Mouse (Mus musculus) adrenal gland, adult 2 months (tissue): ENCODE measurements around the gene Cfap206. TPM values are rescaled to one million over a fixed set of nuclear protein-coding genes. Genes with fewer than 3 reads are reported as not detected.
"Not testable (repeated sequence)": the region's sequence is repeated elsewhere in the genome, so short reads cannot be mapped to it uniquely, and the experiment has no call there.

Source experiments
- DNase-seq: peaks from one replicate; pipeline ENCODE4 v3.0.0; 2021
- long read RNA-seq: library from polyadenylated mRNA; stranded (forward); transcript quantifications from one replicate; pipeline ENCODE4 v2.0.0, GENCODE M21; 2021
- polyA plus RNA-seq: library from polyadenylated mRNA; depleted of rRNA; stranded (reverse); fragments of >200 nt; gene quantifications from 2 replicates; pipeline ENCODE4 v1.2.3, GENCODE M21; 2012; rRNA removed
- total RNA-seq, 2 experiments: library from RNA; stranded (reverse); gene quantifications; 2 replicates each; pipeline ENCODE4 v1.2.3; 2021

Cfap206 gene
- under 1 TPM; 0.26 to 0.73 TPM for total RNA-seq
- not detected in 2 replicates for polyA plus RNA-seq
- long read RNA-seq, partial matches to known transcripts, result 0 of 1 reads
- long read RNA-seq, other reads (novel, unspliced or antisense), result 1 of 1 reads

GRCm38 (mm10) chr4:34729851-34730341, at the start of gene Cfap206:
Gene Cfap206, minus strand, starts transcription at chr4:34730206.
- peak; percentile 88 for DNase-seq

DNA sequence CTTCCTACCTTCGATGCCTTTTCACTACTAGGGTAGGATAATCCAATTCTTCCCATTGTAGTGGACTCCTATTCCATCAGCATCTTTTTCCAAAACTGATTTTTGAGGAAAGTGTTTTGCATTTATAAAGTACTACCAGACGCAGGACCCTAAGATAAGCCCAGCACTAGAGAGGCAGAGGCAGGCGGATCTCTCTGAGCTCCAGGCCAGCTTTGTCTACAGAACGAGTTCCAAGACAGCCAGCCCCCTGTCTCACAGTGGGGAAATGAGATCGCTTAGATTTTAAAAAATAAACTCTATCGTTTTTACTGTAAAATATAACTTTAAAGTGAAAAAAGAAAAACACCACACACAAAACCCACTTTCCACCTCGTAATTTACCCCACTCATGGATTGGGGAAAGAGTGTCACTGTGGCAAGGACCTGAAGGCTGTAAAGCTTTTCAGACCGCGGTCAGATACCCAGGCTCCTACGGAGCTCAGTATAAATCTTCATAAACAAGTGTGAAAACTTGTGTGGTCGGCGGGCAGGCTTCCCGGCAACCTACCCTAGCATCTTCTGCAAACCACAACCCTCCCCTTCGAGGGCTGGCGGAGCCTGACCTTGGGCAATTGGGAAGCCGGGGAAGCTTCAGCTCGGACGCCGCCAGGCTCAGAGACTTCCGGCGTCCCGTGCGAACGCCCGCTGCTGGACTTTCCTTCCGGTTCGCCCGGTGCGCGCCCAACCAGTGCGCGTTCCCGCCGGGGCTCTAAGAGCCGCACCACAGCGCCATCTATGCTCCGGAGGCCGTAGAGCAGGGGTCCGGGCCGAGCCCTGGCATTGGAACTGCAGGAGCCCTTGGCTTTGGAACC, 47.9 kb upstream of the Cfap206 start, which contains the start of gene Smim8:
Gene Smim8, minus strand, starts transcription at position 747 of the 851 bp plus-strand sequence.
- DNase-seq, result peak; percentile 94

- no peak for DNase-seq
Observed at GRCm38 (mm10) chr4:34771652-34772371, 41.8 kb upstream of the Cfap206 start.

DNA sequence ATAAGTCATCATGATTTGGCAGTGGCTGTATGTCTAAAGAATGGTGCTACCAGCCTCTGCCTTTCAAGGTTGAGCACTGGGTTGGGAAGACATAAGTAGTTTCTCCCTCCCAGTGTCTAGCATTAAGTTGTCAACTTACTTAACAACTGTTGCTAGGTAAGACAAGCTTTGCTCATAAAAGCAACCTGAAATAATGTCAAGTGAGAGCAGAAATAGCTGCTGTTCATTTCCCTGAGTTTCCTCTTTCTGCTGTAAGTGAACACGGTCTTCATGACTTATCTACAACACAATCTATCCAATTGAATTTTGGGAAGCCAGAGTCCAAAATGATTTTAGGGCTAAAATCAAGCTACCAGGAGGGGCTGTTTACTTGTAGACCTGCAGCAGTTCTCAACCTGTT, 26.2 kb upstream of the Cfap206 start, which contains the start of gene Gm136:
Gene Gm136, minus strand, starts transcription at position 101 of the 400 bp plus-strand sequence.
- no peak for DNase-seq

GRCm38 (mm10) chr4:34749236-34749635, 19.2 kb upstream of the Cfap206 start:
- DNase-seq, result peak; percentile 44

GRCm38 (mm10) chr4:34734461-34734860, 4.5 kb upstream of the Cfap206 start:
- DNase-seq, result no peak

DNA sequence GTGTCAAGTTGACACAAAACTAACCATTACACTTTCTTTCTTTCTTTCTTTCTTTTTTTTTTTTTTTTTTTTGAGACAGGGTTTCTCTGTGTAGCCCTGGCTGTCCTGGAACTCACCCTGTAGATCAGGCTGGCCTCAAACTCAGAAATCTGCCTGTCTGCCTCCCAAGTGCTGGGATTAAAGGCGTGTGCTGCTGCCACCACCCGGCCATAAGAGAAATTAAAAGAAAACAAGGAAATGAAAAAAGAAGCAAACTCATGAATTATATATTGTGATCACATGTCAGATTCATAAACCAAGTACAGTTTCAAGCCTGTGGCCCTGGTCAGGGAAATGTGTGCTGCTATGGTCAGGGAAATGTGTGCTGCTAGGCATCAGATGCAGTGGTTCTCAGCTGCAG, 3.4 kb upstream of the Cfap206 start:
- DNase-seq, result not testable (repeated sequence)

- DNase-seq, result not testable (repeated sequence)
Observed at GRCm38 (mm10) chr4:34725710-34726109, 4.3 kb downstream of the Cfap206 start.

- DNase-seq, result no peak
Observed at GRCm38 (mm10) chr4:34724306-34724705, 5.7 kb downstream of the Cfap206 start.

GRCm38 (mm10) chr4:34723186-34723585, 6.8 kb downstream of the Cfap206 start:
- no peak for DNase-seq

GRCm38 (mm10) chr4:34720127-34720895, 9.7 kb downstream of the Cfap206 start:
- no peak for DNase-seq

GRCm38 (mm10) chr4:34719421-34719820, 10.6 kb downstream of the Cfap206 start:
- no peak for DNase-seq

DNA sequence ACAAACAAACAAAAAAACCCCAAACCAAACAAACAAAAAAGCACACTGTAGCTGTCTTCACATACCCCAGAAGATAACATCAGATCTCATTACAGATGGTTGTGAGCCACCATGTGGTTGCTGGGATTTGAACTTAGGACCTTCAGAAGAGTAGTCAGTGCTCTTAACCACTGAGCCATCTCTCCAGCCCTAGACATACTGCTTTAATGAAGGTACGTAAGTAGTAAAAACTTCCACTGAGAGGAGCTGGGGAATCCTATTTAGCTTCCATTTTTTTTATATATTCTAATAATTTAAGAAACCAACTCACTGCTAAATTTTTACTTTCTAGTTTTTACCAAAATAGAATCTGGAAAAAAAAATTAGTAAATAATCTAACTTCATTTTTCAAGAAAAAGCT, 14.9 kb downstream of the Cfap206 start:
- no peak for DNase-seq

DNA sequence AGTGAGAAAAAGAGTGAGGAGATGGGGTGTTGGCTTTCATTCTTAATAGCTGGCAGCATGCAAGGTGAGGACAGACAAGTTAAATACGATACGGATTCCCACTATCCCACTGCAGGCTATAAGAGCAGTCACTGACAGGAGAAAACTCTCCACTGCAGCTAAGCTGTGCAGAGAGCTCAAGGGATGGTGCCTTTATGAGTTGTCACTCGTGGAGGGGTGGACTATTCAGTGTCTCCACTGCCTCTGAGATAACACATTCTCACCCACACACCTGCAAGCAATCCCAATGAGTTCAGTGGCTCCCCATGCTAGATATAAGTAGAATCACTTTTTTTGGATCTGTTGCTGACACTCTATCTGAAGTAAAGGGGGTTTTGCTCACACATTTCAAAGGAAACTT, 21.9 kb downstream of the Cfap206 start:
- DNase-seq, result no peak

- DNase-seq, result no peak
Observed at GRCm38 (mm10) chr4:34707248-34707647, 22.8 kb downstream of the Cfap206 start.

DNA sequence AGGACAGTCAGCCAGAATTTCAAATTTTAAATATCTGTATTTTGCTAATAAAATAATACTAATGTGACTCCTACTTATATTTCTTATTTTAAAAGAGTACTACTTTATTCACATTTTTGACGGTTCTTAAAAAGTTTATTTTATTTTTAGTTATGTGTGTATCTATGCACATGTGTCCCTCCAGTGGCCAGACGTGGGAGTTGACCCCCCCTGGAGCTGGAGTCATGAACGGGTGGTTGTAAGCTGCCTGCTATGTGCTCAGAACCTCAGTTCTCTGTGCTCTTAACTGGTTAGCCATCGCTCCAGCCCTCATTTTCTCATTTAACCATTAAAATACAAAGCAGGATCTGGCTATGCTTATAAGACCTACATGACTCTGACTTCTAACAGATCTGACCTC, 27.0 kb downstream of the Cfap206 start:
- DNase-seq, result no peak

DNA sequence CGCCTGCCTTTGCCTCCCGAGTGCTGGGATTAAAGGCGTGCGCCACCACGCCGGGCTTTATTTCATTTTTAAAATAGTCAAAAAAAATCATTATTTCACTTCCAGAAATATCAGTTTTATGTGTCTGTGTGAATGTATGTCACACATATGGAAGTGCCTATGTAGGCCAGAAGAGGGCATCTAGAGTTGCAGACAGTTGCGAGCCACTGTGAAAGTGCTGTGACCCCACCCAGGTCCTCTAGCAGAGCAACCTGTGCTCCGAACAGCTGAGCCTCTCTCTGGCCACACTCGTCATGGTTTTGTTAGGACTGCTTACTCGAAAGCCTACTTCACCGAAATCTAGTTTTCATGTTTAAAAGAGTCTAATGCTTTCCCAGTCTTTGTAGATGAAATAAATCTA, 27.8 kb downstream of the Cfap206 start:
- no peak for DNase-seq

- DNase-seq, result peak; percentile 82
Observed at GRCm38 (mm10) chr4:34701528-34701927, 28.5 kb downstream of the Cfap206 start.

GRCm38 (mm10) chr4:34688021-34688420, 42.0 kb downstream of the Cfap206 start:
- no peak for DNase-seq

DNA sequence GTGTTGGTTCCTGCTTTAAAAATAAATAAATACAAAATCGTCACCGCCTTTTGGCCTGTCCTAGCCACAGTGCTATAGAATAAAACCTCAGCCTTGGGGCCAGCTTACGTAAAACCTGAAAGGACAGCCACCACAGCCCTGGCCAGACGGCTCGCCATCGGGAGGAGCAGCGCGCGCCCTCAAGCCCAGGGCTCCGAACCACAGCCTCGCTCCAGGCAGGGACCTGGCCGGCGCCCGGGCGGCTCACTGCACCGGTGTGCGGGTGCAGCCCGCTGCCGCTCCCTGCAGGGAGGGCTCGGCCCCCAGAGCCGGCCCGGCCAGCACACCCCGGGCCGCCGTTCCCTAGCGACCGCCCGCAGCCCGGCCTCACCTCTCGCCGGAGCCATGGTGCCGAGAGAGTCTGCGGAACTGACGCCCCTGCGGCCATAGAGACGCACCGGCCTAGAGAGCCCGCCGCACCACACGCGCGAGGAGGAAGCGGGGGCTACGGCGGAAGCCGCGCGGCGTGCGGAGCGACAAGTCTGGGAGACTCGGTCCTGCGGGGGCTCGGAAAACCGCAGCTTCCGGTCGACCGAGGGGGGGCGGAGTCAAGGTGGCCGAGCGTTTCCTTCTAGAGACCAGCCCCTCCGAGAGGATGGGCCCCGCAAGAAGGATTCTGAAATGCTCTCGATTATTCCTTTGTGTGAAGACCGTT, 43.0 kb downstream of the Cfap206 start, which contains the start of gene Slc35a1:
Gene Slc35a1, minus strand, starts transcription at position 565 of the 694 bp plus-strand sequence.
- DNase-seq, result peak; percentile 96

GRCm38 (mm10) chr4:34680530-34680929, 49.5 kb downstream of the Cfap206 start:
- no peak for DNase-seq
